Mouse (Mus musculus): ENCODE data around the gene Ap1b1. TPM values are rescaled to one million over a fixed set of nuclear protein-coding genes. Genes with fewer than 3 reads are reported as not detected.
A peak's percentile ranks its signal among the peaks of the same experiment; 100 is the strongest.

The Ap1b1 gene
- polyA plus RNA-seq, 1 experiment from 2014 or later = 54.2 TPM

GRCm38 (mm10) chr11:5046321-5046926, 59.8 kb downstream of the Ap1b1 start:
- Histone ChIP-seq H3K4me1 (ENCODE audit: control insufficient read depth, insufficient read depth, low read length) (no peaks in the 10 kb centered on the region), H3K27ac (ENCODE audit: low read length) (no peak overlapping the region)
- ATAC-seq (ENCODE audit: insufficient number of reproducible peaks, insufficient read depth, low FRiP score, low read depth) = no peak

GRCm38 (mm10) chr11:5051629-5052028, 65.0 kb downstream of the Ap1b1 start:
- no peak overlapping the region for H3K27ac ChIP-seq (ENCODE audit: low read length)
- no peak for ATAC-seq (ENCODE audit: insufficient number of reproducible peaks, insufficient read depth, low FRiP score, low read depth)
- no peak overlapping the region for H3K4me3 ChIP-seq (ENCODE audit: low read depth, low read length)
- no peaks in the 10 kb centered on the region for H3K9me3 ChIP-seq (ENCODE audit: control insufficient read depth, low read depth, low read length)
- no peaks in the 10 kb centered on the region for H3K36me3 ChIP-seq (ENCODE audit: control insufficient read depth, insufficient read depth, low read length)
- no peak overlapping the region for H3K9ac ChIP-seq (replicated peaks; ENCODE audit: low read depth, low read length)
- H3K4me2 ChIP-seq (replicated peaks; ENCODE audit: low read depth, low read length) = no peak overlapping the region
- no peaks in the 10 kb centered on the region for H3K4me1 ChIP-seq (ENCODE audit: control insufficient read depth, insufficient read depth, low read length)
- WGBS = 83% methylated on average over 10 of the region's 10 CpGs
- 0 out of 2 replicates have a peak, but pooled peaks cover 5% of the 10 kb centered on the region for H3K27me3 ChIP-seq (ENCODE audit: control insufficient read depth, insufficient read depth, low read length)

More at GRCm38 (mm10) chr11:5046321-5046926, 59.8 kb downstream of the Ap1b1 start:
- no peak overlapping the region for H3K4me3 ChIP-seq (ENCODE audit: low read depth, low read length)
- no peak overlapping the region for H3K4me2 ChIP-seq (replicated peaks; ENCODE audit: low read depth, low read length)
- H3K27me3 ChIP-seq (ENCODE audit: control insufficient read depth, insufficient read depth, low read length) = no peaks in the 10 kb centered on the region
- no peak overlapping the region for H3K9ac ChIP-seq (replicated peaks; ENCODE audit: low read depth, low read length)
- WGBS = 43% methylated on average over 12 of the region's 12 CpGs
- H3K36me3 ChIP-seq (ENCODE audit: control insufficient read depth, insufficient read depth, low read length) = peaks cover 7% of the 10 kb centered on the region; the same call in 1 of the 2 replicates
- H3K9me3 ChIP-seq (ENCODE audit: control insufficient read depth, low read depth, low read length) = no peaks in the 10 kb centered on the region

- no peak overlapping the region for H3K9ac ChIP-seq (replicated peaks; ENCODE audit: low read depth, low read length)
- ATAC-seq (ENCODE audit: insufficient number of reproducible peaks, insufficient read depth, low FRiP score, low read depth) = no peak
- H3K4me3 ChIP-seq (ENCODE audit: low read depth, low read length) = no peak overlapping the region
- no peaks in the 10 kb centered on the region for H3K36me3 ChIP-seq (ENCODE audit: control insufficient read depth, insufficient read depth, low read length)
- 64% methylated on average over 10 of the region's 10 CpGs for WGBS
- peaks cover 12% of the 10 kb centered on the region; the same call in 1 of the 2 replicates for H3K27me3 ChIP-seq (ENCODE audit: control insufficient read depth, insufficient read depth, low read length)
- no peak overlapping the region for H3K27ac ChIP-seq (ENCODE audit: low read length)
- H3K4me2 ChIP-seq (replicated peaks; ENCODE audit: low read depth, low read length) = no peak overlapping the region
- H3K9me3 ChIP-seq (ENCODE audit: control insufficient read depth, low read depth, low read length) = no peaks in the 10 kb centered on the region
- 0 out of 2 replicates have a peak, but pooled peaks cover 2% of the 10 kb centered on the region for H3K4me1 ChIP-seq (ENCODE audit: control insufficient read depth, insufficient read depth, low read length)
Measured at GRCm38 (mm10) chr11:5052200-5052854, 65.7 kb downstream of the Ap1b1 start.

GRCm38 (mm10) chr11:5054151-5054550, 67.5 kb downstream of the Ap1b1 start:
- H3K4me3 ChIP-seq (ENCODE audit: low read depth, low read length) = no peak overlapping the region
- no peaks in the 10 kb centered on the region for H3K36me3 ChIP-seq (ENCODE audit: control insufficient read depth, insufficient read depth, low read length)
- 0 out of 2 replicates have a peak, but pooled peaks cover 10% of the 10 kb centered on the region for H3K4me1 ChIP-seq (ENCODE audit: control insufficient read depth, insufficient read depth, low read length)
- 82% methylated on average over 14 of the region's 14 CpGs for WGBS
- no peak overlapping the region for H3K4me2 ChIP-seq (replicated peaks; ENCODE audit: low read depth, low read length)
- no peaks in the 10 kb centered on the region for H3K9me3 ChIP-seq (ENCODE audit: control insufficient read depth, low read depth, low read length)
- H3K27me3 ChIP-seq (ENCODE audit: control insufficient read depth, insufficient read depth, low read length) = peaks cover 23% of the 10 kb centered on the region
- H3K27ac ChIP-seq (ENCODE audit: low read length) = no peak overlapping the region
- no peak overlapping the region for H3K9ac ChIP-seq (replicated peaks; ENCODE audit: low read depth, low read length)
- no peak for ATAC-seq (ENCODE audit: insufficient number of reproducible peaks, insufficient read depth, low FRiP score, low read depth)

GRCm38 (mm10) chr11:5054874-5055273, 68.2 kb downstream of the Ap1b1 start:
- WGBS = 54% methylated on average over 6 of the region's 6 CpGs
- H3K4me2 ChIP-seq (replicated peaks; ENCODE audit: low read depth, low read length) = no peak overlapping the region
- no peaks in the 10 kb centered on the region for H3K9me3 ChIP-seq (ENCODE audit: control insufficient read depth, low read depth, low read length)
- no peak overlapping the region for H3K4me3 ChIP-seq (ENCODE audit: low read depth, low read length)
- peaks cover 30% of the 10 kb centered on the region for H3K27me3 ChIP-seq (ENCODE audit: control insufficient read depth, insufficient read depth, low read length)
- H3K27ac ChIP-seq (ENCODE audit: low read length) = no peak overlapping the region
- no peaks in the 10 kb centered on the region for H3K36me3 ChIP-seq (ENCODE audit: control insufficient read depth, insufficient read depth, low read length)
- ATAC-seq (ENCODE audit: insufficient number of reproducible peaks, insufficient read depth, low FRiP score, low read depth) = no peak
- H3K4me1 ChIP-seq (ENCODE audit: control insufficient read depth, insufficient read depth, low read length) = peaks cover 14% of the 10 kb centered on the region; the same call in 1 of the 2 replicates
- no peak overlapping the region for H3K9ac ChIP-seq (replicated peaks; ENCODE audit: low read depth, low read length)

- no peaks in the 10 kb centered on the region for H3K36me3 ChIP-seq (ENCODE audit: control insufficient read depth, insufficient read depth, low read length)
Measured at GRCm38 (mm10) chr11:5055945-5056938, 69.6 kb downstream of the Ap1b1 start.

GRCm38 (mm10) chr11:5057064-5057463, 70.4 kb downstream of the Ap1b1 start:
- Histone ChIP-seq H3K27me3 (ENCODE audit: control insufficient read depth, insufficient read depth, low read length) (peaks cover 46% of the 10 kb centered on the region), H3K27ac (ENCODE audit: low read length) (no peak overlapping the region), H3K9ac (replicated peaks; ENCODE audit: low read depth, low read length) (no peak overlapping the region), H3K4me1 (ENCODE audit: control insufficient read depth, insufficient read depth, low read length) (peaks cover 23% of the 10 kb centered on the region), H3K4me2 (replicated peaks; ENCODE audit: low read depth, low read length) (no peak overlapping the region), H3K36me3 (ENCODE audit: control insufficient read depth, insufficient read depth, low read length) (no peaks in the 10 kb centered on the region), H3K4me3 (ENCODE audit: low read depth, low read length) (no peak overlapping the region), H3K9me3 (ENCODE audit: control insufficient read depth, low read depth, low read length) (no peaks in the 10 kb centered on the region)
- no peak for ATAC-seq (ENCODE audit: insufficient number of reproducible peaks, insufficient read depth, low FRiP score, low read depth)
- 58% methylated on average over 8 of the region's 8 CpGs for WGBS

More at GRCm38 (mm10) chr11:5055945-5056938, 69.6 kb downstream of the Ap1b1 start:
- peaks cover 17% of the 10 kb centered on the region for H3K4me1 ChIP-seq (ENCODE audit: control insufficient read depth, insufficient read depth, low read length)
- H3K27ac ChIP-seq (ENCODE audit: low read length) = no peak overlapping the region
- no peaks in the 10 kb centered on the region for H3K9me3 ChIP-seq (ENCODE audit: control insufficient read depth, low read depth, low read length)
- no peak for ATAC-seq (ENCODE audit: insufficient number of reproducible peaks, insufficient read depth, low FRiP score, low read depth)
- H3K4me2 ChIP-seq (replicated peaks; ENCODE audit: low read depth, low read length) = no peak overlapping the region
- no peak overlapping the region for H3K4me3 ChIP-seq (ENCODE audit: low read depth, low read length)
- 46% methylated on average over 23 of the region's 23 CpGs for WGBS
- H3K27me3 ChIP-seq (ENCODE audit: control insufficient read depth, insufficient read depth, low read length) = peaks cover 43% of the 10 kb centered on the region
- H3K9ac ChIP-seq (replicated peaks; ENCODE audit: low read depth, low read length) = no peak overlapping the region

GRCm38 (mm10) chr11:5057541-5057855, 70.9 kb downstream of the Ap1b1 start:
- Histone ChIP-seq H3K27me3 (ENCODE audit: control insufficient read depth, insufficient read depth, low read length) (peaks cover 49% of the 10 kb centered on the region), H3K9ac (replicated peaks; ENCODE audit: low read depth, low read length) (peak overlapping the region; percentile 38; the same call in 1 of the 2 replicates), H3K4me3 (ENCODE audit: low read depth, low read length) (peak overlapping the region; percentile 33), H3K27ac (ENCODE audit: low read length) (no peak overlapping the region), H3K9me3 (ENCODE audit: control insufficient read depth, low read depth, low read length) (no peaks in the 10 kb centered on the region), H3K4me2 (replicated peaks; ENCODE audit: low read depth, low read length) (peak overlapping the region; percentile 68), H3K4me1 (ENCODE audit: control insufficient read depth, insufficient read depth, low read length) (peaks cover 28% of the 10 kb centered on the region), H3K36me3 (ENCODE audit: control insufficient read depth, insufficient read depth, low read length) (no peaks in the 10 kb centered on the region)
- 27% methylated on average over 8 of the region's 8 CpGs for WGBS
- no peak for ATAC-seq (ENCODE audit: insufficient number of reproducible peaks, insufficient read depth, low FRiP score, low read depth)
